Mouse (Mus musculus) kidney, adult 18-20 months (tissue): ENCODE data around the gene Irf2.
A peak's percentile ranks its signal among the peaks of the same experiment; 100 is the strongest.

Experiments
- DNase-seq: peaks from one replicate; pipeline ENCODE4 v3.0.0; 2021

Irf2 gene

GRCm38 (mm10) chr8:46759562-46759961, 20.0 kb downstream of the Irf2 start:
- DNase-seq = no peak

DNA sequence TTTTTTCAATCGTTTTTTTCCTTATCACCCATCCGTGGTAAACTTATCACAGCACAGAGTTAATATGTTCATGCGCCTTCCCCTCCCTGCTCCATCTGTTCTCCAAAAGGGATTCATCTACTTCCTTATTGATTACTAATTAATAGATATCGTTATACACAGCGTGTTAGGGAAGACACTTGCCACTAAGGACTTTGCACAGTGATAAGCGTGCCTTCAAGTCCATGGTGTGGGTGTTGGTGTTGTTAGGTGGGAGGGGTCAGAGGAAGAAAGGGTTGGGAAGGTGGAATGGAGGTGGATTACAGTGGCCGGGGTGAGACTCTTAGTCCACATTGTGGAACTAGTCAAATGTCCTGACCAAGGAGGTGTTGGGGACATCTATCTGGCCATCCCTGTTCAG, 21.2 kb downstream of the Irf2 start:
- DNase-seq = no peak

GRCm38 (mm10) chr8:46761454-46761853, 21.9 kb downstream of the Irf2 start:
- DNase-seq = no peak

DNA sequence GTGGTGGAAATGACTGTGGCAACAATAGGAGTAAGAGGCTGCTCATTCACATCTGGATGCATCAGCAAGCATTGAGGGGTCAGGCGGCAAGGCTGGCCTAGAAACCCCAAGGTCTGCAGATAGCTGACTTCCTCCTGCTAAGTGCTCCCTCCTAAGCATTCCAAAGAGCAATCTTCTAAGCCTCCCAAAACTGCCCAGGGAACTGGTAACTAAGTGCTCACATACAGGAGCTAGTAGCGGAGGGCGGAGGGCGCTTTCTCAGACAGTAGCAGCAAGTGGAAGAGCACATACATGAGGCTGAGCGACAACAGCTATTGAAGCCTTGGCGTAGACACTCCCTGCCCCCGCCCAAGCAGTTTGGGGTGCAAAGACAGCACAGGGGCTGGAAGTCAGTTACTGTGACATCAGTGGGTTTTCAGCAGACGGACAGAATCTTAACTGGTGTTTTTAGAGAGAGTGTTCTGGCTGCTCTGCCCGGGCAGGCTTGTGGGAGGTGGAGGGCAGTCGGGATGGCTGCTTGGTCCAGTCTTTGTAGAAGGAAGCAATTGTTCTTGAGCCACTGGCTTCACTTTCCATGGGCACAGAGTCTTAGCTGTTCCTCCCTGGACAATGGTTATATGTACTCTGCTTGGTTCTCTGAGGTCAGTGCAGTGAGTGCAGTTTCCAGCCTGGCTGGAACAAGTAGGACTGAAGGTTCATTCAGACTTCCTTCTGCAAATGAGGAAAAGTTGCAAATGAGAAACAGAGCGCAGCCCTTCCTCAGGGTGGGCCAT, 30.1 kb downstream of the Irf2 start:
- no peak for DNase-seq

DNA sequence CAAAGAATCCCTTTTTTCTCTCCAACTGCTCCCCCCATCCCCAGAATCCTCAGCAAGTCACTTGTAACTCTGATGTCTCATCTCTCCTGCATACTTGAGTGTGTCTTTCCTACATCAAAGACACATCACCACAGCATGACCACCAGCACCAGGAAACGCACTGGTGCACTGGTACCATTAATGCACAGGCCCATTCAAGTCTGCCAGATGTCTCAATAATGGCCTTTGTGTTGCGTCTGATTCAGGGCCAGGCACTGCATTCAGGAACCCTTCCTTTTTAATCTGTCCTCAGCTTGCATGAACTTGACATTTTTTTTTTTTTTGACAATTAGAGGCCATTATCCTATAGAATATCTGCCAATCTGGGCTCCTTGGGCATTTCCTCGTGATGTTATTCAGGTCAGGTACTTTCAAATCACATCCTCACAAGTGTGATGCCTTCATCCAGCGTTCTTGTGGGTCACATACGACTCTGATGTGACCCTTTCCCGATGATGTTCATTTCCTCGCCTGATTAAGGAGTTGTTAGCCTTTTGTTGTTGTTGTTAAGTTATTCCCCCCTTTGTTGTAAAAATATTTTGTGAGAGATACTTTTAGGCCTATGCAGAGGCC, 31.5 kb downstream of the Irf2 start:
- no peak for DNase-seq

GRCm38 (mm10) chr8:46772801-46773200, 33.3 kb downstream of the Irf2 start:
- DNase-seq = no peak

DNA sequence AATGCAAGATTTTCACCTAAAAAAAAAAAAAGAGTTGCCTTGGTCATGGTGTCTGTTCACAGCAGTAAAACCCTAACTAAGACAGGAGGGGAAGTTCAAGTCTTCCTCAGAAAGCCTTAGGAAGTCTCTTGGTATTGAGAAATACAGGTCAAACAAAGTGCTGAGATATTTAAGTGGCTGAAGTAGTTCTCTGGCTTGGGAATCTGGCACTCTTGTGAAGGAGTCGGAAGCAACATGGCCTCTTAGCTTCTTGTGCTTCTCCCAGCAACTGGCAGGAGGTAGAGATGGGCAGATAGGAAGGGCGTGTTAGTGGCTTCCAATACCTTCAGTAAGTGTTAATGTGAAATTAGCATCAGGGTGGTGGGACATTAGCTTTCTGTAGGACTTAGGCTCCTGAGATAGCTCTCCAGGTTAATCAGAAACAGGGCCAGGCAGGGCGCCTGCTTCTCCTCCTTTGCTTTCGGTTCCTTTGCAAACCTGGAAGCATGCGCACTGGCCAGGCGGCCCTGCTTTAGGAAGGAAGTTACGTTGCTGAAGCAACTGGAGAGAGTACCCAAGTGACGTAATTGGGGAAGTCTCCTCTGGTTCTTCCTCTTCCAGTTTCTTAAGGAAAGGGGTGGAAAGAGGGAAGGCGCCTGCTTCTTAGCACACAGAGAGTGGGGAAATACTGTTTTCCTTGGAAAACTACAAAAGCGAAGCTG, 38.4 kb downstream of the Irf2 start:
- DNase-seq = peak; percentile 49

- no peak for DNase-seq
These were observed 41.6 kb downstream of the Irf2 start for GRCm38 (mm10) chr8:46781067-46781657.

DNA sequence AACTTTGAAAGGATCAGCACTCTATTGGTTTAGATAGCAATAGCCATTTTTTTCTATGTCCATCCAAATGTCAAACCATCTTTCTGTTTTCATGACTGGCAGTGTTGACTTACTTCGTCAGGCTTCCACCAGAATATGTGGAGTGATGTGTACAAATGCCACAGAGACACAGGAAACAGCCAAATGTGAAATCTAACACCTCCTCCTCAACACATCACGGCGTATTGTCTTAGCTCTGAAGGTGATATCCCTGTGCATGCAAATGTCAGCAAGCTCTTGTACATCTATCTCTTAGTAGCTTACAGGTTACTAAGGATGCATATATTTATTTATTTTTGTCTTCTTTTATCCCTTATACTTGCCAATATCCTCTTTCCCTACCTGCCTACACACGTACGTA, 42.7 kb downstream of the Irf2 start:
- no peak for DNase-seq

- no peak for DNase-seq
These were observed 45.5 kb downstream of the Irf2 start for GRCm38 (mm10) chr8:46785070-46785469.

GRCm38 (mm10) chr8:46785926-46786325, 46.4 kb downstream of the Irf2 start:
- DNase-seq = no peak

- no peak for DNase-seq
These were observed 49.8 kb downstream of the Irf2 start for GRCm38 (mm10) chr8:46789091-46789881.

DNA sequence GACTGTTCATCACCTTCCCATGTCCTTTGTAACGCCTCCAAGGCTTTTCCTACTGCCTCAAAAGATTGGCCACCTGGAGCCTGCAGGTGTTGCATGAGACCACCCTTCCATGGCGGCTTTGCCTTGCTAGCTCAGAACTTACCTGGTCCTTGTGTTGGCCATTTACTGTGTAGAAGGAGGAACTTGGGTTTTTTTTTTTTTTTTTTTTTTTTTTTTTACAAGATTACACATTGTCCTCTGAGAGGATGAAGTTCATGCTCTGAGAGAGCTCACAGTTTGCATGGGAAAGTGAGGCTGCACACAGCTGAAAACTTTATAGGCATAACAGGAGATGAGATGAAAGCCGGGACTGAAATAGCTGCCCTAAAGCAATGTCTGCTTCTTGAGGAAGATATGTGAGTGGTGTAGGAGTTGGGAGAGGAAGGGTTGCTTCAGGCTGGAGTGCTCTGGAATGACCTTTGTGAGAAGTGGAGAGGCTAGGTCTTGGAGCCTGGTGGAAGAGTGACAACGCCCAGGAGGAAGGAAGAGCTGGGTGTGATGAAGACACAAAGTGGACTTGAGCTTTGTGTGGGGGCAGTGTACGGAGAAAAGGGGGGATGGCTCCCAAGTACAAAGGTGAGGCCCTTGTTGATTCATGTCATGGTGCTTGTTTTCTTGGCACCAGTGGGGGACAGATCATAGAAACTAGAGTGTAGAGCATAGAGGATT, 52.3 kb downstream of the Irf2 start:
- DNase-seq = no peak

- no peak for DNase-seq
These were observed 53.1 kb downstream of the Irf2 start for GRCm38 (mm10) chr8:46792653-46793052.

- no peak for DNase-seq
These were observed 53.7 kb downstream of the Irf2 start for GRCm38 (mm10) chr8:46793248-46793647.

GRCm38 (mm10) chr8:46794317-46794716, 54.8 kb downstream of the Irf2 start:
- no peak for DNase-seq

DNA sequence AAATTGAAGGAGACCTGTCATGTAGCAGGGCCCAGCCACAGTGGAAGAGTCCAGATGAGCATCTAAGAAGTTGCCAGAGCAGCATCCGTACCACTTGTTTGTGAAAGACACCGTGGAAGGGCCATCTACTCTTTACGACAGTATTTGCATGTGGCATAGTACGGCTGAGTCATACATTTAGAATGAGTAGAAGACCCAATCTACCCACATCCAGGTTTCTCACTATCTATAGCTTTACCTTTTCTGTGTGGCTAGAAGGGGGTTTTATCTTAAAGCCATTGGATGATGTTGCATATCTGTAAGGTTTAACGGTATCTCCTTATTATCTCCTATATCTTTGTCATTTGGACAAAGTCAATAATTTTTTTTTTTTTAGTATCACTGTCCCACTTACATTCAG, 59.7 kb downstream of the Irf2 start:
- DNase-seq = no peak

- DNase-seq = peak; percentile 31
These were observed 60.2 kb downstream of the Irf2 start for GRCm38 (mm10) chr8:46799706-46800105.

GRCm38 (mm10) chr8:46801153-46801684, 61.7 kb downstream of the Irf2 start:
- DNase-seq = no peak

DNA sequence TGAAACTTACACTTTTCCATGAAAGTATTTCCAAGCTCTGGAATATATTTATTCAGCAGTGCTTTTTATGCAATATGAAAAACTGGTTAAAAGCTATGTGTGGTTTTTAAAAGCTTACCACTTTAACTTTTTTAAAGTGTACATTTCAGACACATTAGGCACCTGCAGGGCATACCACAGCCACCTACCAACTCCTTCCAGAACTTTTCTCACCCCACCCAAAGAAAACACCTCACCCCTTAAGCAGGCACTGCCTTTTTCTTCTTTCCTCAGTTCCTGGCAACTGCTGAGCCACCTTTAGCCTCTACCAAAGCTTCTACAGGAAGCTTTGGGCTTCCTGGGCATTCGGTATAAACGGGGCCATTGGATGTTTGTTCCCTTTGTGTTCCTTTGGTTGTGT, 62.5 kb downstream of the Irf2 start:
- no peak for DNase-seq

DNA sequence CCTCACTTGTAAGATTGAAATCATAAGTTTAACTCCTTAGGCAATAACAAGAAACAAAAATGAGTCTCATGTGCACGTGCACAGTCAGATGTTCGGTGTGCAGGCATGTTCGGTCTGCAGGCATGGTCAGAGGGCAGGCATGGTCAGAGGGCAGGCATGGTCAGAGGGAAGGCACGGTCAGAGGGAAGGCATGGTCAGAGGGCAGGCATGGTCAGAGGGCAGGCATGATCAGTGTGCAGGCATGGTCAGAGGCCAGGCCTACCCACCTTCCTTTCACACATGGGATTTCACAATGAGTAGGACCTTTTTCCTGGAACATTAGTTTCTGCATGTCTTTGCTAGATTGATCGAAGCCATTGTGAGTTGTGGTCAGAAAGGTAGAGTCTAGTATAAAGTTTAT, 65.2 kb downstream of the Irf2 start:
- no peak for DNase-seq
